Mouse (Mus musculus): ENCODE results near the gene Ptprh. TPM values are rescaled to one million over a fixed set of nuclear protein-coding genes. Genes with fewer than 3 reads are reported as not detected.

Ptprh gene
- total RNA-seq, 2 experiments from 2014 or later = 1.1 TPM

DNA sequence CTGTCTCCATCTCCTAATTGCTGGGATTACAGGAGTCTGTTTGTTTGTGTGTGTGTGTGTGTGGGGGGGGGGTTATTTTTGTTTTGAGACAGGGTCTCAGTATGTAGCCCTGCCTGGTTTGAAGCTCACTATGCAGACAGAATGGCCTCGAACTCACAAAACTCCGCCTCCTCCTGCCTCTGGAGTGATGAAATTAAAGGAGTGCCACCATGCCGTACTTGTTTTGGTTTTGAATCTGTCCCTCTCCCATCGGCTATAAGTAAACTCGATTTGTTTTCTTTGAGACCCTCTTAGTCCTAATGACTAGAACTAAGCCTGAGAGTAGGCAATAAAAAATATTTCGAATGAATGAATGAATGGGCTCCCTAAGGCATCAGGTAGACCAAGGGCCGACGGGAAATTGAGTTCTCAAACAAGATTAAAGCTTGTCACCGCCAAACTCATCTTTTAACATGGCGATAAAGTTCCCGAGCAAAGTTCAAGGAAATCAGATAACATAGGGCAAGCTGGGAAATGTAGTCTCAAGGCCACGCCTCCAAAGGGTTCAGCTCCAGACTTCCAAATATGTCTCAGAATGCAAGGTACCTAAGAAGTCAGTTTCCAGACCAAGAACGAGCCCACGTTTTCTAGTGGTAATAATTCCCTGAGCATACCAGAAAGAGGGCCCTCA is 101.3 kb downstream of the Ptprh start:
- DNase-seq (ENCODE audit: low spot score in 2 of 2) = no peak

DNA sequence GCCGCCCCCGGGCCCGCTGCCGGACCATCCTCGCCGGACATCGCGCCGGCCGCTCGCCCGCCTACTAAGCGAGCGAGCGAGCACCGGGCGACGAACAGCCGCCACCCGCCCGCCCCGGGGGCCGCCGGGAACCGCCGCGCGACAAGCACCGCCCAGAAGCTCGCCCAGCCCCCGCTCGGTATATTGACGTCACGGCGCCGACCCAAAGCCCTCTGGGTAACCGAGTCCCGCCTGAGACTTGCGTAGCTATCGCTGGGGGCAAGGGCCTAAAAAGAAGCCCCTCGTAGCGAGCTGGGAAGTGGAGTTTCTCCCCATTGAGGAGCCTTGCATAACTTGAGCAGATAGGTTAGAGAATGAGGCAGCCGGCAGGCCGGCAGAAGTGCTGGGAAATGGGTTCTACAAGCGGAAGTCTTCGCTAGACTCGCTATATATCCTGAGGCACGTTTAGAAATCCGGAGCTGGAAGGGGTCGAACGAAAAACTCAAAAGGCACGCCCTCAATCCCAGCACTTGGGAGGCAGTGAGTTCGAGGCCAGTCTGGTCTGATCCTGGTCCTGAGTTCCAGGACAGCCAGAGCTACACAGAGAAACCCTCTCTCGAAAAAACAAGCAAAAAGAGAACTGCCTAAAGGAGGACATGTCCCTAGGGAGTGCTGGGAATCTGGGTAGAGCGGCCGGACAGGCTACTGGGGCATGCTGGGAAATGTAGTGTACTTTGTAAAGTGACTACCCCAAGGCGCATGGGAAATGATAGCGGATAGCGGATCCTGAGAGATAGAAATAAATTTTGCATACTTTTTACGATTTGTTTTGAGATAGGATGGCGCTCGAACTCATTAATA is 102.1 kb downstream of the Ptprh start, which contains the start of gene Ppp1r12c:
TSS of gene Ppp1r12c (minus strand) at position 123 of the 840 bp plus-strand sequence.
- peak; percentile 96 to 98 for DNase-seq (ENCODE audit: low spot score in 2 of 2)

DNA sequence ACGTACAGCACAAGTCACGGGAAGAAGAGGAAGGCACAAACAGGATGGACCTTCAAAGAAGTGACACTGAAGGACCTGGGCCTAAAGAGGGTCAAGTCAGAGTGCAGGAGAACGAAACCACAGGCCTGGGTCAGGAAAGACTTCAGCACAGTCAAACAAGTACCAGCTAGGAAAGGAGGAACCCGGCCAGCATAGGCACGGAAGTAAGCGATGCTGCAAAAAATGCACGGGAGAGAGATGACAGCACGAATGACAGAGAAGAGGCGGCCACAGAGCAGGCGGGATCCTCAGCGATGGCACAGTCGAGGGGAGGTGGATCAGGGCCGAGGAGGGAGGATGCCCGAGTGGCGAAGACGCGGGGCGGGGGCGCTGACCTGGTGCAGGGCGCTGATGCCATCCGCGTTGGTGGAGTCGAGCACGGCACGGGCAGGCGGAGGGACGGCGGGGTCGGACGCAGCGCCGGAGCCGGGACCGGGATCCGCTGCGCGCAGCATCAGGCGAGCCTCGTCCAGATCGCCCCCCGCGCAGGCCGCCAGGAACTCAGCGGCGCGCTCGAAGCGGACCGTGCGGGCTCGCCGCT is 102.9 kb downstream of the Ptprh start:
- DNase-seq (ENCODE audit: low spot score in 2 of 2) = peak; percentile 65 to 68

DNA sequence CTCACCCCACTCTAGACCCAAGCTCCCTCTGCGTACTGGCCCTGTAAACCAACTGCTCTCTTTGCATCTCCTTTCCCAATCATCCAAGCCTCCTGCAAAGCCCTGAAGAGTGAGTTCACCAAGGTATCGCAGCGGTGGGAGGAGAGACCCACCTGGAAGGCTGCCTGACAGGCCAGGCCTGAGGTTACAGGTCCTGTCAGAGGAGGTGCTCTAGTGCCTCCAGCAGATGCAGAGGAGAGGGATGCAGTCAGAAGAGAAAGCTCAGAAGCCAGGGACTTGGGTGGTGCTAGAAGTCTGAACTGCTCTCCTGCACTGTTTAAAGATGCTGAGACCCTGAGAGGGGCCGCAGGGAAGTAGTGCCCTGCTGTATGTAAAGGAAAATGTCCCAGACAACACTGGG is 104.8 kb downstream of the Ptprh start:
- no peak for DNase-seq (ENCODE audit: low spot score in 2 of 2)

Small RNAs within 50 kb of the gene (microRNA-seq; reads per million reads assigned to microRNA genes)
- gene Gm23577 = 0 reads per million in 2 experiments

Other genes with a start within 250 kb of the Ptprh start
- gene Gp6, start 206.3 kb downstream of the Ptprh start, total RNA-seq (2021) = under 1 TPM in 1 of 2 experiments, not detected in 1; 0.07 TPM
- 10 to 100 TPM; 33.6 to 40.1 TPM for gene Rdh13, start 158.4 kb downstream of the Ptprh start, total RNA-seq (2021)
- gene Eps8l1, start 143.4 kb downstream of the Ptprh start, total RNA-seq (2021) = 1 to 10 TPM; 3.2 to 4.9 TPM
- gene Ppp1r12c, start 102.4 kb downstream of the Ptprh start, total RNA-seq (2021) = 100 to 1,000 TPM; 114 to 125 TPM
- gene Tnnt1, start 87.7 kb downstream of the Ptprh start, total RNA-seq (2021) = 1 to 10 TPM; 2.0 to 2.9 TPM
- gene Tnni3, start 79.8 kb downstream of the Ptprh start, total RNA-seq (2021) = 1 to 10 TPM in 1 of 2 experiments, under 1 TPM in 1; 0.94 to 2.0 TPM
- 1 to 10 TPM; 1.2 to 1.4 TPM for gene Dnaaf3, start 71.6 kb downstream of the Ptprh start, total RNA-seq (2021)
- 100 to 1,000 TPM; 203 to 205 TPM for gene Syt5, start 56.5 kb downstream of the Ptprh start, total RNA-seq (2021)
- 10 to 100 TPM; 13.9 to 18.5 TPM for gene Tmem86b, start 27.4 kb upstream of the Ptprh start, total RNA-seq (2021)
- 100 to 1,000 TPM; 112 to 121 TPM for gene Ppp6r1, start 55.0 kb upstream of the Ptprh start, total RNA-seq (2021)
- 10 to 100 TPM; 93.2 to 97.2 TPM for gene Hspbp1, start 81.0 kb upstream of the Ptprh start, total RNA-seq (2021)
- gene Brsk1, start 86.6 kb upstream of the Ptprh start, total RNA-seq (2021) = 100 to 1,000 TPM; 280 to 313 TPM
- gene Tmem150b, start 121.2 kb upstream of the Ptprh start, total RNA-seq (2021) = not detected
- gene Kmt5c, start 136.1 kb upstream of the Ptprh start, total RNA-seq (2021) = 10 to 100 TPM; 43.5 to 45.9 TPM
- gene Cox6b2, start 149.1 kb upstream of the Ptprh start, total RNA-seq (2021) = 1 to 10 TPM; 6.5 to 9.8 TPM
- not detected for gene Fam71e2, start 167.3 kb upstream of the Ptprh start, total RNA-seq (2021)
- under 1 TPM; 0.38 to 0.41 TPM for gene Il11, start 178.8 kb upstream of the Ptprh start, total RNA-seq (2021)
- not detected for gene Tmem190, start 178.9 kb upstream of the Ptprh start, total RNA-seq (2021)
- gene Tmem238, start 185.6 kb upstream of the Ptprh start, total RNA-seq (2021) = 1 to 10 TPM; 4.3 to 5.4 TPM
- 100 to 1,000 TPM; 540 to 663 TPM for gene Rpl28, start 188.8 kb upstream of the Ptprh start, total RNA-seq (2021)
- gene Ube2s, start 208.5 kb upstream of the Ptprh start, total RNA-seq (2021) = 100 to 1,000 TPM; 129 to 166 TPM
- 100 to 1,000 TPM; 107 to 116 TPM for gene Shisa7, start 240.7 kb upstream of the Ptprh start, total RNA-seq (2021)